Comparison of ENCODE assay signal across 8 mouse cellular contexts in genomic region chr8:71586891-71587290, GRCm38 (mm10). TPM values are rescaled to one million over a fixed set of nuclear protein-coding genes. Genes with fewer than 3 reads are reported as not detected.
DNase-seq lines count a peak whose midpoint lies in the region; ATAC-seq and TF ChIP-seq lines count a peak whose summit lies in the region.
"Had no signal": no experiment of that assay in that cellular context is flagged by ENCODE, and none has a peak within 500 bp of the region (broad histone marks: within the 10 kb centered on the region; RNA-seq: fewer than 3 reads in every experiment).

No protein-coding gene starts in this region.

- 74% methylated on average over 2 of the region's 2 CpGs for WGBS in kidney, postnatal 0 days
- 71% methylated on average over 2 of the region's 2 CpGs for WGBS in kidney, embryonic 14.5 days
- 80% methylated on average over 2 of the region's 2 CpGs for WGBS in embryonic facial prominence, embryonic 10.5 days

- H3K9ac ChIP-seq in kidney, postnatal 0 days (ENCODE audit: low read depth, low read length) = no peak overlapping the region
- H3K9ac ChIP-seq in kidney, embryonic 14.5 days (ENCODE audit: low read depth, low read length) = no peak overlapping the region
- H3K9ac ChIP-seq: embryonic facial prominence, embryonic 13.5 days had no signal

- H3K9me3 ChIP-seq in kidney, postnatal 0 days (replicated peaks; ENCODE audit: low read length) = no peaks in the 10 kb centered on the region
- no peaks in the 10 kb centered on the region for H3K9me3 ChIP-seq in kidney, embryonic 14.5 days (ENCODE audit: control insufficient read depth, low read length)
- no peaks in the 10 kb centered on the region for H3K9me3 ChIP-seq in embryonic facial prominence, embryonic 10.5 days
- H3K9me3 ChIP-seq: embryonic facial prominence, embryonic 13.5 days had no signal

- no peak for ATAC-seq in kidney, postnatal 0 days (replicated peaks; ENCODE audit: low FRiP score, low read depth)
- ATAC-seq in kidney, embryonic 14.5 days (ENCODE audit: low FRiP score, low TSS enrichment) = no peak
- ATAC-seq in megakaryocyte, adult 5-6 weeks (ENCODE audit: poor library complexity, severe bottlenecking) = peak; percentile 50

- H3K4me1 ChIP-seq in kidney, postnatal 0 days (replicated peaks; ENCODE audit: insufficient read depth, low read length) = no peaks in the 10 kb centered on the region
- H3K4me1 ChIP-seq in kidney, embryonic 14.5 days (ENCODE audit: control insufficient read depth, insufficient read depth, low read length) = peaks cover 5% of the 10 kb centered on the region
- H3K4me1 ChIP-seq in embryonic facial prominence, embryonic 10.5 days = peaks cover 9% of the 10 kb centered on the region

- H3K36me3 ChIP-seq in kidney, postnatal 0 days (ENCODE audit: insufficient read depth, low read length) = peaks cover 15% of the 10 kb centered on the region; the same call in 1 of the 2 replicates
- peaks cover 19% of the 10 kb centered on the region; the same call in 1 of the 2 replicates for H3K36me3 ChIP-seq in kidney, embryonic 14.5 days (ENCODE audit: control insufficient read depth, insufficient read depth, low read length)
- peaks cover 31% of the 10 kb centered on the region for H3K36me3 ChIP-seq in embryonic facial prominence, embryonic 10.5 days (replicated peaks)

- H3K27ac ChIP-seq in kidney, postnatal 0 days = no peak overlapping the region
- H3K27ac ChIP-seq in kidney, embryonic 14.5 days (ENCODE audit: low read depth, low read length) = no peak overlapping the region
- H3K27ac ChIP-seq in embryonic facial prominence, embryonic 10.5 days (replicated peaks) = no peak overlapping the region
- H3K27ac ChIP-seq: embryonic facial prominence, embryonic 13.5 days had no signal

- no peaks in the 10 kb centered on the region for H3K27me3 ChIP-seq in kidney, postnatal 0 days (ENCODE audit: insufficient read depth, low read length)
- H3K27me3 ChIP-seq in kidney, embryonic 14.5 days (ENCODE audit: control insufficient read depth, insufficient read depth, low read length) = no peaks in the 10 kb centered on the region
- peaks cover 16% of the 10 kb centered on the region for H3K27me3 ChIP-seq in embryonic facial prominence, embryonic 10.5 days (replicated peaks; ENCODE audit: low read depth, poor library complexity, severe bottlenecking)
- H3K27me3 ChIP-seq: embryonic facial prominence, embryonic 13.5 days had no signal

- no peak overlapping the region for H3K4me3 ChIP-seq in kidney, postnatal 0 days (replicated peaks; ENCODE audit: low read depth, low read length)
- no peak overlapping the region for H3K4me3 ChIP-seq in kidney, embryonic 14.5 days (ENCODE audit: low read length)
- H3K4me3 ChIP-seq in embryonic facial prominence, embryonic 10.5 days = no peak overlapping the region
- H3K4me3 ChIP-seq: embryonic facial prominence, embryonic 13.5 days had no signal

- no peak overlapping the region for H3K4me2 ChIP-seq in kidney, postnatal 0 days (ENCODE audit: low read length)
- H3K4me2 ChIP-seq in kidney, embryonic 14.5 days (replicated peaks; ENCODE audit: low read depth, low read length) = no peak overlapping the region
- H3K4me2 ChIP-seq: embryonic facial prominence, embryonic 13.5 days had no signal

- peak; percentile 58 for DNase-seq in kidney, postnatal 0 days (ENCODE audit: low spot score)
- DNase-seq in 3T3-L1 (ENCODE audit: low read depth, low spot score) = peak; percentile 52
- peak; percentile 55 for DNase-seq in CD4-positive helper T cell, adult 2 months (ENCODE audit: low read depth, low spot score)
- DNase-seq in embryonic facial prominence, embryonic 10.5 days (ENCODE audit: low spot score) = peak; percentile 62
- no peak for DNase-seq in gastrocnemius, postnatal 25 days

- peak; percentile 75 for TF ChIP-seq CTCF in kidney, postnatal 0 days (IDR thresholded peaks at IDR 0.05; ENCODE audit: low read depth)

RNA-seq across cellular contexts. Expression of gene Pgls, which starts 5.1 kb away (rescaled TPM):
- 279 and 296 TPM in 2 replicates for polyA plus RNA-seq in kidney, postnatal 0 days (2015; fragmentation: Nextera tagmentation; extraction: Ambion mirVana)
- 283 and 289 TPM in 2 replicates for polyA plus RNA-seq in kidney, embryonic 14.5 days (2014; fragmentation: Nextera tagmentation; extraction: Ambion mirVana)
- 249 and 260 TPM in 2 replicates for polyA plus RNA-seq in embryonic facial prominence, embryonic 10.5 days (2016; fragmentation: Nextera tagmentation; extraction: Ambion mirVana)
- 65.1 and 73.6 TPM in 2 replicates for total RNA-seq in megakaryocyte, adult 5-6 weeks (2015)
- total RNA-seq in megakaryocyte, adult 5-6 weeks (2017) = 50.5 and 78.3 TPM in 2 replicates
- total RNA-seq in gastrocnemius, postnatal 25 days (2021) = 10 to 100 TPM; 26.3 to 26.9 TPM

RNA-seq across cellular contexts. Expression of gene Fam129c, which starts 10.6 kb away (rescaled TPM):
- polyA plus RNA-seq in kidney, postnatal 0 days (2015; fragmentation: Nextera tagmentation; extraction: Ambion mirVana) = 2.5 and 2.8 TPM in 2 replicates
- polyA plus RNA-seq in kidney, embryonic 14.5 days (2014; fragmentation: Nextera tagmentation; extraction: Ambion mirVana) = 2.7 and 3.4 TPM in 2 replicates
- polyA plus RNA-seq in embryonic facial prominence, embryonic 10.5 days (2016; fragmentation: Nextera tagmentation; extraction: Ambion mirVana) = 4.8 and 5.0 TPM in 2 replicates
- 4.6 and 4.8 TPM in 2 replicates for total RNA-seq in megakaryocyte, adult 5-6 weeks (2015)
- total RNA-seq in megakaryocyte, adult 5-6 weeks (2017) = 3.6 and 8.6 TPM in 2 replicates
- under 1 TPM; 0.29 to 0.38 TPM for total RNA-seq in gastrocnemius, postnatal 25 days (2021)

RNA-seq across cellular contexts. Expression of gene Slc27a1, which starts 18.2 kb away (rescaled TPM):
- 50.5 and 53.7 TPM in 2 replicates for polyA plus RNA-seq in kidney, postnatal 0 days (2015; fragmentation: Nextera tagmentation; extraction: Ambion mirVana)
- polyA plus RNA-seq in kidney, embryonic 14.5 days (2014; fragmentation: Nextera tagmentation; extraction: Ambion mirVana) = 26.5 and 30.9 TPM in 2 replicates
- 21.8 and 30.7 TPM in 2 replicates for polyA plus RNA-seq in embryonic facial prominence, embryonic 10.5 days (2016; fragmentation: Nextera tagmentation; extraction: Ambion mirVana)
- total RNA-seq in megakaryocyte, adult 5-6 weeks (2015) = 1.5 and 2.0 TPM in 2 replicates
- 2.8 and 3.9 TPM in 2 replicates for total RNA-seq in megakaryocyte, adult 5-6 weeks (2017)
- total RNA-seq in gastrocnemius, postnatal 25 days (2021) = 10 to 100 TPM; 62.6 to 62.9 TPM

RNA-seq across cellular contexts. Expression of gene Nxnl1, which starts 20.5 kb away (rescaled TPM):
- polyA plus RNA-seq in kidney, postnatal 0 days (2015; fragmentation: Nextera tagmentation; extraction: Ambion mirVana) = 0.13 and 0.20 TPM in 2 replicates
- polyA plus RNA-seq in kidney, embryonic 14.5 days (2014; fragmentation: Nextera tagmentation; extraction: Ambion mirVana) = 0.16 and 0.27 TPM in 2 replicates
- polyA plus RNA-seq in embryonic facial prominence, embryonic 10.5 days (2016; fragmentation: Nextera tagmentation; extraction: Ambion mirVana) = 0.15 TPM in 1 of 2 replicates, not detected in the other
- total RNA-seq in megakaryocyte, adult 5-6 weeks (2015) = not detected in 2 replicates
- total RNA-seq in megakaryocyte, adult 5-6 weeks (2017) = 0.11 TPM in 1 of 2 replicates, not detected in the other
- total RNA-seq in gastrocnemius, postnatal 25 days (2021) = under 1 TPM in 1 of 2 experiments, not detected in 1; 0.24 TPM
- polyA plus RNA-seq: embryonic facial prominence, embryonic 13.5 days had no signal

RNA-seq across cellular contexts. Expression of gene Colgalt1, which starts 23.9 kb away (rescaled TPM):
- polyA plus RNA-seq in kidney, postnatal 0 days (2015; fragmentation: Nextera tagmentation; extraction: Ambion mirVana) = 64.1 and 66.2 TPM in 2 replicates
- 61.4 and 76.8 TPM in 2 replicates for polyA plus RNA-seq in kidney, embryonic 14.5 days (2014; fragmentation: Nextera tagmentation; extraction: Ambion mirVana)
- polyA plus RNA-seq in embryonic facial prominence, embryonic 10.5 days (2016; fragmentation: Nextera tagmentation; extraction: Ambion mirVana) = 52.1 and 53.7 TPM in 2 replicates
- 46.8 and 51.2 TPM in 2 replicates for total RNA-seq in megakaryocyte, adult 5-6 weeks (2015)
- total RNA-seq in megakaryocyte, adult 5-6 weeks (2017) = 54.8 and 56.8 TPM in 2 replicates
- 10 to 100 TPM; 35.3 to 36.0 TPM for total RNA-seq in gastrocnemius, postnatal 25 days (2021)
